Mouse (Mus musculus): Measurements from ENCODE around the gene P4hb.
A peak's percentile ranks its signal among the peaks of the same experiment; 100 is the strongest.
"Not testable (repeated sequence)": the region's sequence is repeated elsewhere in the genome, so short reads cannot be mapped to it uniquely, and the experiment has no call there.

P4hb gene

DNA sequence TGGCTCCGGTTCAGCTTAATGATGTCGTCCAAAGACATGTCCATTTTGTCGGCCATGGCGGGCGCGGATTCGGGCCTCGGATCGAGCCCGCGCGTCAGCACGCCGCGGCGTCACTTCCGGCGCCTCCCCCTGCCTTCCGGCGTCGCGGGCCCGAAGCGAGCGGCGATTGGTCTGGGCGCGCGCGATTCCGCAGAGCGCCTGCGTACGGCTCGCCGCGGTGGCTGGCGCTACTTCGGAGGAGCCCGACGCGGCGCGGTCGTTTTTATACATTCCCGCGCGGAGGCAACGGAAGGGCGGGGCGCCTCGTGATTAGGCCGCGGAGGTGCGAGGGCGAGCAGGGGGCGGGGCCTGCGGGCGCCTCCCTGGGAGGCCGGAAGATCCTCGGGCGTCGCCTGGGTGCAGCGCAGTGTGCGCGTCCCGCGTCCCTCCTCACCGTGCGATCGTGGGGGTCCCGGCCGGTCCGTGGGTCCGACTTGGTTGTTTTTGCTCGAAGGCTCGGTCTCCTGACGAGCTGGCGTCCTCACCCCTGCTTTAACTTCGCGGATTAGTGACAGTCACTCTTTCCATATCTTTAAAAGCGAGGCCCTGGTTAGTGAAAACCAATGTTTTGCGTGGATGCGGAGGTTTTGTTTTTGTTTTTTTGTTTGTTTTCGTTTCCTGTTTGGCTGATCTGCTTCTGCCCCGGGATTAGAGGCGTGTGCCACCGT, 25.4 kb upstream of the P4hb start, which contains the start of the genes Alyref and Anapc11:
Alyref (minus strand) TSS at position 83 of the 707 bp plus-strand sequence.
Anapc11 (plus strand) TSS at position 139 of the 707 bp plus-strand sequence.
- DNase-seq (ENCODE audit: low spot score), result peak; percentile 94

DNA sequence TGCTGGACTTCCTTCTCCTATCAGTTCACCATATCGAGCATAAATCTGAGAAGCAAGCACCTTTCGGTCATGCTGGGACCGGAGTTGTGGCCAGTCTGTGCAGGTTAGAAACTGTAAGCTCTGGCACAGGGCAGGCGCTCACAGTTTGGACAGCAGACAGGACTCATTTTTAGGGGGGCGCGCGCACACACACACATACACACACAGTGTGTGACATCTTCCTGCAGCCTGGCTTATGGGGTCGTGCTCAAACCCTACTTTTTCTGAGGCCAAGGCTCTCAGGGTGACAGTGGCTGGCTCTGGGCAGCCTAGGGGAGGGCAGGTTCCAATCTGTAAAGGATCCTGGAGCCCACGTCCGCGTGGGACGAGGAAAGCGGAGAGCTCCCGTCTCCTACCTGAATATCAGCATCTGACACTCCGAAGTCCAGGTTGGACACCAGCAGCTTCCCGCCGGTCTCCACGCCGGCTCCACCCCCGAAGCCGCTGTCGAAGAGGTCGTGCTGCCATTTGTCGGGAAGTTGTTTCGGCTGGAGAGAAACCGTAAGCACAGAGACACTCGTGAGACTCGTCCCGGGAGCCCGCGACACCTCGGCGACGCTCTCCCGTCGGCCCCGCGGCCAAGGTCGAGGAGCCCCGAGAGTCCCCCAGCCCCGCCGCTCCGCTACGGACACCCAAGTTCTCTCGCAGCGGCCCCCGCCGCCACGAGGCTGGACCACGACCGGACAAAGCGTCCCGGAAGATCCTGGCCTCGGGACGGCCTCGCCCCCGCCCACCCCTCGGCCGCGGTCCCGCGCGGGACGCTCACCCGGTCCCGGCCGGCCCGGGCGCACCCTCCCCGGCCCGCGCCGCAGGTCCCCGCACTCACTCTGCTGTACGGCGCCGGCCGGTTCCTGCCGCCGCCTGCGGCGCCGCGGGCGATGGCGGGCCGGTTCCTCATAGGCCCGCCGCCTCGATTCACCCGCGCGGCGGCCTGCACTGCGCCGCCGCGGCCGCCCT, 24.5 kb upstream of the P4hb start:
- peak; percentile 37 for DNase-seq (ENCODE audit: low spot score)

GRCm38 (mm10) chr11:120588531-120588930, 15.5 kb upstream of the P4hb start:
- no peak for DNase-seq (ENCODE audit: low spot score)

- no peak for DNase-seq (ENCODE audit: low spot score)
Measured at GRCm38 (mm10) chr11:120583937-120584336, 10.9 kb upstream of the P4hb start.

DNA sequence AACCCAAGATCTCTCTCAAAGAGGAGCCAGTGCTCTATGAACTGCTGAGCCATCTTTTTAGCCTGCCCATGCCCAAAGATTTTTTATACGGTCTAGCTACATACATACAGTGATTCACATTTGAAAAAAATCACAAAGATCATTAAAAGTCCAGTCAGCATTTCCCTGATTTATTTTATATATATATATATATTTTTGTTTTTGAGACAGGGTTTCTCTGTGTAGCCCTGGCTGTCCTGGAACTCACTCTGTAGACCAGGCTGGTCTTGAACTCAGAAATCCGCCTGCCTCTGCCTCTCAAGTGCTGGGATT, 9.9 kb upstream of the P4hb start:
- not testable (repeated sequence) for DNase-seq (ENCODE audit: low spot score)

DNA sequence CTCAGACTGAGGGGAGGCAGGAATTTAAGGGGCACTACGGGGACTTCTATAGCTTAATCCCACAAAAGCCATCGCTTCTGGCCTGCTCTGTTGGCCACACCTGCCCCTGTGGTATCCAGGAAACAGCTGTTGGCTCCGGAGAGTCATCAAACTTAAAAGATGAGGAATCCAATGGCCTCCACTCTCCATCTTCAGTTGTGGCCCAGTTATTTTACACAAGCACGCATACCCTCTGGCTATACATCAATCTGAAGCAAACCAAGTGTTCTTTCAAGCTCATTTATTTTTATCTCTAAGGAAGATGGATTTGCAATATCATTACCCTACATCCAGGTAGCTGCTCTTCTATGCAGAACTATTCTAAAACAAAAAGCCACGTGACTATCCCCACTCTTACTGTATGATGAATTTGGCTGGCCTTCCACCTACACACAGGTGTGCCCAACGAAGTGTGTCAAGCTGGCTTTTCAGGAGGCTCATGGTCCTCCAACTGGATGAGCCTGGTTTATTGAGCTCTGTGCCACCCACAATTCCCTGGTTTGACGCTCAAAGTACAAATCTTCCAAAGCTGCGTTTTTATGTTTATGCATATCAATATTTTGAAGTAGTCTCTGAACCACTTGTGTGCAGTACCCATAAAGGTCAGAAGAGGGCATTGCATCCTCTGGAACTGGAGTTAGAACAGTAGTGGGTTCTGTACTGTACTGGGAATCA, 9.4 kb upstream of the P4hb start:
- DNase-seq (ENCODE audit: low spot score), result peak; percentile 37

DNA sequence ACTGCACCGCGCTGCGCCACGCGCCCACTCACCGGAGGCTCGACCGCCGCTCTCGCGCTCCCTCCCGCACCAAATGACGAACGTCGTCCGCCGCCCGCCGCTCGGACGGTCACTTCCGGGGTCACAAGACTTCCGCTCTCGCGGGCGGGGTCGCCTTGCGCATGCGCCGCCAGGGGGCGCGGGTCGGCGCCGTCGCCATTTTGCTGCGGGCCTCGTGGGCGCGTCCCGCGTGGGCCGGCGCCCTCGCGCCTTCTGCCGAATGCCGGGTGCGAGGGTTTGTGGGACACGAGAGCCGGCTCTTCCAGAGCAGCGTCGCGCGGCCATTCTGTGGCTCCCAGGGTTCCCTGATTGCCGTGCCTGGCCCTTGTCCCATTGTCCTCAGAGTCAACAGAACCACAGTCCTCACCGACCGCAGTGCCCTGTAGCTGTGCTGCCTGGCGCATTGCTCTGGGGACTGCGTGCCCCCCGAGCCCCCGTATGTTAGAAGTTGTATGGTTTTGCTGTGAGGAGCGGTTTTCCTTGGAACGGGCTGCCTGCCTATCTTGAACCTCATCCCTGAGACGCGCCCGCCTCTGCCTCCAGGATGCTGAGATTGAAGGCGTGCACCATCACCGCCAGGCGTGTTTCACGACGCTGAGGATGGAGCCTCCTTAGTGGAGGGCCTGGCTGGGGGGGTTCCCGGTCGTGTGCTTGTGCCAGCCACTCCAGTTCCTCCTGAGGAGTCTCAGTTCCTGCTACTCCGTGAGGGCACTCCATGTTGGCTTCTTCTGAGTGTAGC, 8.6 kb upstream of the P4hb start, which contains the start of gene Arhgdia:
Arhgdia (minus strand) TSS at position 135 of the 778 bp plus-strand sequence.
- DNase-seq (ENCODE audit: low spot score), result peak; percentile 83

DNA sequence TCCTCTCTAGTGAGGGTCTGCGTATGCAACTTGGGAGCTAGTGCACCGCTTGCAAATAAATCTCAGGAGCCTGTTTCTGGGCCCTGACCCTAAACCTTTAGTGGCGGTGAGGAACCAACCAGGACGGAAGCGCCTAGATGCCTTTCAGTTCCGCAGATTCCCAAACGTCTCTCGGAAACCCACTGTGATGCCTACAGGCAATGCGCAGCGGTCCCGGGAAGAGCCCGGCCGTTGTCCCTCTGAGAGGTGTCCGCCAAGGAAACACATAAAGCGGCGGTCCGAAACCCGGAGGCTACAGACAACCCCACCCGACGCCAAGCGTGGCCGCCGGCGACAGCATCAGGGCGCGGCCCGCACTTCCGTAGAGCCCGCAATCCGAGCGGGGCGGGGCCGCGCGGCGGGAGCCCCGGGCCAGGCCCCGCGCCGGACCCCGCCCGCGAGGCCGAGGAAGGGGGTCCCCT, 7.8 kb upstream of the P4hb start:
- DNase-seq (ENCODE audit: low spot score), result no peak

- DNase-seq (ENCODE audit: low spot score), result no peak
Measured at GRCm38 (mm10) chr11:120580190-120580589, 7.1 kb upstream of the P4hb start.

- DNase-seq (ENCODE audit: low spot score), result peak; percentile 66
Measured at GRCm38 (mm10) chr11:120579316-120580107, 6.5 kb upstream of the P4hb start.

DNA sequence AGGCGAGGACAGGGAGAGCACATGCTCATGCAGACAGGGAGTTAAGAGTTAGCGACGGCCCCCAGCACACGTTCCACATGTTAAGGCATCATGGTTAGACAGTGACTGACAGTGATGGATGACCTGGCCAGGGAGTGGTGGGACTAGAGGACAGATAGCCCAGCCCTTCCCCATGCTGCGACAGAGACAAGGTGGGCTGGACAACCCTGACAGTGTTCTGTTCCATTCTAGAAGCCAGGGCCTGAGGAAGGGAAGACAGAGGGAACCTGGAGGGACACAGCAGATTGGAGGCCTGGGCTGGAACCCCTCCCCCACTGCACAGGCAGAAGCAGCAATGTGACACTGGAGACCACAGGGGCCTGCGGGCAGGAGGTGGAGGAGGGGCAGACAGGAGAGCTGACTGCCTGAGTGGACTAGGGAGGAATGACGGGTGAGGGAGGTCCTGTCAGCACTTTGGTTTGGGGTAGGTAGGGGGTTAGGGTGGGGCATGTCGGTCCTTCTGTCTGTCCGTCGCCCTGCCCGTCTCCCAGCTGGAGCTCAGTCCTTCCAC, 5.7 kb upstream of the P4hb start:
- DNase-seq (ENCODE audit: low spot score), result no peak

DNA sequence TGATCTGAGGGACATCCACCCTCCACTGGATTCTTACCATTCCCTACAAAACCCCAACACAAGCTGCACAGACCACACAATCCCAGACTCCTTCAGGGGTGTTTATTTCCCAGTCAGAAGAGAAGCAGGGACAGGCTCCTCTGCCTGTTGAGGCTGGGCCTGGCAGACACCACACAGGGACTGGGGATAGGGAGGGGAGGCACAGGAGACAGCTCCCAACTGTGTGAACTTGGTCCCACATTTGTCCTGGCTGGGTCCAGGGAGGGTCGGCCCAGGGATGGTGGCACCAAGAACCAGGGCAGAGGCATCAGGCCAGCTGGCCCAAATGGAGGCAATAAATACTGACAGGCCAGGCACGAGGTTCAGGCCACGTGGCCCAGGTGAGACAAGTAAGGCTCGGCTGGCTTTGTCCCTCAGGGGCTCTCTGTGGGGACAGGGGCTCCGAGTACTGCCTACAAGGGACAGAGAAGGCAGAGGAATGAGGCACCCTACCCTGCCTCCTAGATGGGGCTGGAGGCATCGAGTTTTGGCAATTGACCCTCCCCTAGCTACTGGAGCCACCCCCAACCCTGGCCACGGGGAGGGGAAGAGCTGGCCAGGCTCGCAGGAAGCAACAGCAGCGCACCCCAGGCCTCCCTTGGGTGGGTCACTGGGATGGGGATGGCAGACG, 5.1 kb upstream of the P4hb start:
- no peak for DNase-seq (ENCODE audit: low spot score)

GRCm38 (mm10) chr11:120577211-120578023, 4.4 kb upstream of the P4hb start:
- DNase-seq (ENCODE audit: low spot score), result peak; percentile 63

DNA sequence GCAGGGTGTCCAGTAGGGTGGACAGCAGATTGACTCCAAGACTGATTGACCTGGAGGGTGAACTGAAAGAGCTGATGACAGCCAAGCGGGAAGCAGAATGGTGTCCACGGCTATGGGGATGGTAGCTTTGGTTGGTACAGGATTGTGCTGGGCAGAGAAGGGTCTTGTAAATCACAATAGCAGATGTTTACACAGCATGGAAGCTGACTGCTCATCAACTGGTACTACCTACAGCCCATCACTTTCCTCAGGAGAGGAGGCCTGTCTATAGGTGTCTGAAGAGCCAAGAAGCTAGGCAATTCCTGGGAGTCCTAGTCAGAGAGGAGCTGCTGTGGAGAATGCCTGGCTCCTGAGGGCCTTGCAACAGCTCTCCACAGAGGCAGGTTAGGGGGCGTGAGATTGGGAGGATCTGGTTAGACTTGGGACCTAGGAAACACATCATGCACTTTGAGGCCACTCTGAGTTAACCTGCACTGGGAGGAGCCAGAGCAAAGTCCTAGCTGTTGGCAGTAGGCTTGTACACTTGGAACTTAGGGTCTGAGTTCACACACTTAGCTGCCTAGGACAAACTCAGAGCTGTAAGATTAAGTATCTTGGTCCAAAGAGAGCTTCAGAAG, 3.4 kb upstream of the P4hb start:
- no peak for DNase-seq (ENCODE audit: low spot score)

GRCm38 (mm10) chr11:120575940-120576339, 2.9 kb upstream of the P4hb start:
- no peak for DNase-seq (ENCODE audit: low spot score)

GRCm38 (mm10) chr11:120575046-120575445, 2.0 kb upstream of the P4hb start:
- no peak for DNase-seq (ENCODE audit: low spot score)

GRCm38 (mm10) chr11:120574278-120574600, 1.2 kb upstream of the P4hb start:
- no peak for DNase-seq (ENCODE audit: low spot score)

- no peak for DNase-seq (ENCODE audit: low spot score)
Measured at GRCm38 (mm10) chr11:120573585-120574277, 678 bp upstream of the P4hb start.

Measured in adipocyte (in vitro differentiated cells).